Mouse (Mus musculus): ENCODE results near the gene Serp1.

The Serp1 gene

GRCm38 (mm10) chr3:58525652-58526407, at the start of gene Serp1, which contains the start of gene Eif2a:
Serp1 (minus strand) TSS chr3:58525892.
Eif2a (plus strand) TSS chr3:58525821.
- DNase-seq (ENCODE audit: low spot score) = peak; percentile 95

DNA sequence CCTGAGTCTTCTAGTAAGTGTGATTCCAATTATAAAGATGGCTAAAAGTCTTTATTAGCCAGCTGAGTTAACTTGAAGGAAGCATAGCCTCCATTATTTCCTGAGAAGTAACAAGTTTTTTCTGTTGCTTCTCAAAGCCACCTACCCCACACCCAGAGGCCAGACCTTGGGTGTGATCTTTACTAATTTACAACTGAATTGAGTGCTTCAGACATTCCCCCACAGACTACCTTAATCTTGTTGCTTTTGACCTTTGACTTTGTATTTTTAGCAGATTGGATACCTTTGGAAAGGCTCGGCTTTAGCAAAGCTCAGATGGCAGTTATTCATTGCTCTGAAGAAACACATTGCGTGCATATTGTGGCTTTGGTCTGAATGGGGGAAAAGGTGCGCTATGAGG, 45.1 kb upstream of the Serp1 start:
- no peak for DNase-seq (ENCODE audit: low spot score)

- no peak for DNase-seq (ENCODE audit: low spot score)
Observed at GRCm38 (mm10) chr3:58561437-58561836, 35.7 kb upstream of the Serp1 start.

GRCm38 (mm10) chr3:58559887-58560286, 34.2 kb upstream of the Serp1 start:
- DNase-seq (ENCODE audit: low spot score) = no peak

GRCm38 (mm10) chr3:58556649-58557048, 31.0 kb upstream of the Serp1 start:
- DNase-seq (ENCODE audit: low spot score) = no peak

GRCm38 (mm10) chr3:58552001-58552811, 26.5 kb upstream of the Serp1 start:
- DNase-seq (ENCODE audit: low spot score) = no peak

- DNase-seq (ENCODE audit: low spot score) = no peak
Observed at GRCm38 (mm10) chr3:58536573-58536972, 10.9 kb upstream of the Serp1 start.

DNA sequence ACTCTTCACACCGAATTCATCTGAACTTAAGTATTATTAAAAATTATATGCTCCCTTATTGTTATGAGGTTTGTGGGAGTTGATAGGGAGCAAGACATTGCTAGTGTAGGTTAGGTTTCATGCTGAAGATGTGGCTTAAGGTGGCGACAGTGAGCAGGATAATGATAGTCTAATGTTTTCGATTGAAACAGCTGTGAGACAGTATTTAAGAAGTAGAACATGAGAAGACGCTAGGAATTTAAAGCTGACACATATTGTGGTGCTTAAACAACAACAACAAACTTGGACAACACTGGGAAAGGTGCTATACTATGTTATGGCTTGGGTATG, 681 bp upstream of the Serp1 start:
- DNase-seq (ENCODE audit: low spot score) = no peak

- no peak for DNase-seq (ENCODE audit: low spot score)
Observed at GRCm38 (mm10) chr3:58525166-58525565, 526 bp downstream of the Serp1 start.

GRCm38 (mm10) chr3:58524246-58524645, 1.4 kb downstream of the Serp1 start:
- no peak for DNase-seq (ENCODE audit: low spot score)

DNA sequence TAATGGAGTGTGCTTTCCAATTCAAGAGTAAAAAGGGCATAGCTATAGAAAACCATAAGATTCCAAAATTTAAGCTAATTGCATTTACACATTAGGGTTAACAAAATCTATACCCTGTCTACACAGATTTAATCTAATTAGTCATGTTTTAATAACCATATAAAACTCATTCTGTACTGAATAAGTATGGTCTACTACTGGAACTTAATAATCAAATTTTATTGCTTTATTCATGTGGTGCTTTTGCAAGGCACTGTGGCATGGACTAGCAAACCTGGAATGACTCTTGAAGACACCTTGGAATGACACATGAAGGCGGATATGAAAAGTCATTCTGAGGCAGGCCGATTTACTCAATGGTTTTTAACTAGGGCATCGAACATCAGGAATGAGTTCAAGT, 2.3 kb downstream of the Serp1 start:
- no peak for DNase-seq (ENCODE audit: low spot score)

GRCm38 (mm10) chr3:58521361-58521760, 4.3 kb downstream of the Serp1 start:
- no peak for DNase-seq (ENCODE audit: low spot score)

GRCm38 (mm10) chr3:58520286-58520685, 5.4 kb downstream of the Serp1 start:
- DNase-seq (ENCODE audit: low spot score) = no peak

- no peak for DNase-seq (ENCODE audit: low spot score)
Observed at GRCm38 (mm10) chr3:58519536-58519935, 6.2 kb downstream of the Serp1 start.

DNA sequence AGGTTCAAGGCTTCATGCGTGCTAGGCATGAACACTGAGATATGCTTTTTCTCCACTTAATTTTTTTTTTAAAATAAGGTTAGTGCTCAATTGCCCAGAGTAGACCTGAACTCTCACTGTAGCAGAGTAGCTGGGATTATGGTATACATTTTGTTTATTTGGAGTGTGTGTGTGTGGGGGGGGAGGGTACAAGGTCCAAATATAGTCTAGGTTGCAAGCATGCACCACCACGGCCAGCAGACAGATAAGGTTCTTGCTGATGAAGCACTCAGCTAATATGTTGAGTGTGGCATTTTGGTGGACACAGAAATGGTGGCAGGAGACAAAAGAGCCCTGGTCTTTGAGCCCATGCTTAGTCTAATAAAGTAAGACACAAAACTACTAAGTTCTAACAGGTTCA, 6.7 kb downstream of the Serp1 start:
- no peak for DNase-seq (ENCODE audit: low spot score)

DNA sequence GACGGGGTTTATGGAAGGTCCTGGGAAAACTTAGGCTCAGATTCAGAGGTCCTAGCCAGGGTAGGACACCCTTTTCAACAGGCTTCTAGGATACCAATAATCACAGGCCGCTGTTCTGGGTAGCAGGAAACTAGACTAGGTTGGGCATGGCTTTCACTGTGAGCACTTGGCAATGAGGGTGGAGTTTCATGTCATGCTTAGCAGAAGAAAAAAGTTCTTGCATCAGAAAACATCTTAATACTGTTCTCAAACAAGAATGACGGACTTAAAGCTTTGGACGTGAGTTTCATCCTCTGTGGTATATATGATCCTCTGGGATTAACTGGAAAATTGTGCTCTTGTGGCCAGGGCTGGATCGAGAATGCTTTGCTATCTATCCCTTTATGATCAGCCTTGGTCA, 7.9 kb downstream of the Serp1 start:
- no peak for DNase-seq (ENCODE audit: low spot score)

DNA sequence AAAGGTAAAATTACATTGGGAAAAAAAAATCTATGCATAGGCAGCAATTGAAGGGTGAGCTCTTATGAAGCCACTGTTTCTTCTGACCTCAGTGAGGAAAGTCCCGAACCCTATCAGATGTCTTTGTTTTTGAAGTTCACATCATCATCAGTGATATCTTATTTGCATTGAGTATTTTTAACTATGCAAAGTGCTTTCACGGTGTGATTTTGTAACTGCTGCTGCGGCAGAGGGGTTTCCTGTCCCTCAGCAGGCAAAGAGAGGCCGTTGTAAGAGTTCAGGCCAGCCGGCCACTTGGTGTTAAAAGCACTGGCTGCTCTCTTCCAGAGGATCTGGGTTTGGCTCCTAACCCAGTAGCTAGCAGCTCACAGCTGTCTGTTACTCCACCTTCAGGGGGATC, 8.4 kb downstream of the Serp1 start:
- no peak for DNase-seq (ENCODE audit: low spot score)

- DNase-seq (ENCODE audit: low spot score) = no peak
Observed at GRCm38 (mm10) chr3:58516602-58516976, 9.1 kb downstream of the Serp1 start.

GRCm38 (mm10) chr3:58515947-58516601, 9.6 kb downstream of the Serp1 start:
- DNase-seq (ENCODE audit: low spot score) = no peak

- DNase-seq (ENCODE audit: low spot score) = no peak
Observed at GRCm38 (mm10) chr3:58513483-58513882, 12.2 kb downstream of the Serp1 start.

DNA sequence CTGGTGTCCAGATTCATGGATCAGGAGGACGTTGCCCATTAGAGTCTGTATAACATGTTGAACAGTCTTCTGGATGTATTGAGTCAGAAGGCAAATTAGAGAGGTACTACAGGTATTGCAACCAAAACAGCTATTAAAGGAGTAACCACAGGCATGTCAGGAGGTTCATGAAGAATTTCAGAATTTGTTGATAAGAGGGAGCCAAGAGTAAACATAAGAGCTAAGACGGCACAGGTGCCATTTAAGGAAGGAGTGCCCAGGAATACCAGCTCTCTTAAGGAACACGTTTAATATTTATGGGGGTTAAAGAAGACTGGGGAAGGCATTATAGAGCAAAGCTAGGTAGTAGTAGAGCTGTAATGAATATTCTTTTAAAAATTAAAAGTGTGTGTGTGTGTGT, 13.0 kb downstream of the Serp1 start:
- no peak for DNase-seq (ENCODE audit: low spot score)

- DNase-seq (ENCODE audit: low spot score) = no peak
Observed at GRCm38 (mm10) chr3:58511581-58511980, 14.1 kb downstream of the Serp1 start.

Measured in ovary, postnatal 14 days (tissue).